Mouse (Mus musculus) stomach, embryonic 14.5 days (tissue): ENCODE data around the gene Mapkbp1. TPM values are rescaled to one million over a fixed set of nuclear protein-coding genes. Genes with fewer than 3 reads are reported as not detected.

Experiments used
- ATAC-seq: fragments of 200-750 bp; cut with Nextera tagmentation; 2 replicates; pipeline ENCODE4 v1.8.0; 2017; ENCODE audit warnings: low read depth, moderate TSS enrichment; ENCODE audit not compliant: insufficient number of reproducible peaks, insufficient read depth, low FRiP score
- H3K27ac ChIP-seq: fragments of 300-500 bp; sonication (generic); 2 replicates; pipeline ENCODE4 v1.5.1; 2014; ENCODE audit warnings: mild to moderate bottlenecking, low read length, moderate library complexity, mixed read lengths
- H3K27me3 ChIP-seq: fragments of 300-500 bp; sonication (generic); 2 replicates; pipeline ENCODE4 v1.6.1; 2014; ENCODE audit warnings: low read length, control low read depth, mixed read lengths; ENCODE audit not compliant: control insufficient read depth, insufficient read depth
- H3K36me3 ChIP-seq: fragments of 300-500 bp; sonication (generic); 2 replicates; pipeline ENCODE4 v1.6.1; 2014; ENCODE audit warnings: mild to moderate bottlenecking, control low read depth, low read length, moderate library complexity, mixed read lengths; ENCODE audit not compliant: control insufficient read depth, insufficient read depth
- H3K4me1 ChIP-seq: fragments of 300-500 bp; sonication (generic); 2 replicates; pipeline ENCODE4 v1.6.1; 2014; ENCODE audit warnings: low read length, control low read depth, mixed read lengths; ENCODE audit not compliant: control insufficient read depth, insufficient read depth
- H3K4me2 ChIP-seq: fragments of 300-500 bp; sonication (generic); replicated peaks from 2 replicates; pipeline ENCODE4 v1.6.1; 2014; ENCODE audit warnings: low read depth, low read length, control low read depth
- H3K4me3 ChIP-seq: fragments of 300-500 bp; sonication (generic); 2 replicates; pipeline ENCODE4 v1.5.1; 2014; ENCODE audit warnings: low read depth, low read length, control low read depth
- H3K9ac ChIP-seq: fragments of 300-500 bp; sonication (generic); replicated peaks from 2 replicates; pipeline ENCODE4 v1.6.1; 2014; ENCODE audit warnings: low read depth, mild to moderate bottlenecking, control low read depth, low read length, moderate library complexity, mixed read lengths
- H3K9me3 ChIP-seq: fragments of 300-500 bp; sonication (generic); 2 replicates; pipeline ENCODE4 v1.6.1; 2016; ENCODE audit warnings: low read depth, low read length, control low read depth; ENCODE audit not compliant: control insufficient read depth
- WGBS: fragments of 180-500 bp; shearing (Covaris S2); extraction: QIAGEN DNeasy Blood & Tissue Kit; methylation state at CpG from one replicate; pipeline ENCODE4 v1.1.7; 2014; 5-methylcytosine and 5-hydroxymethylcytosine counted together
- polyA plus RNA-seq: library from polyadenylated mRNA; unstranded; fragments of >200 nt; fragmentation: Nextera tagmentation; extraction: Ambion mirVana; gene quantifications from 2 replicates; pipeline ENCODE4 v1.2.1, GENCODE M21; 2014

The Mapkbp1 gene
- polyA plus RNA-seq, 1 experiment from 2014 or later = 4.8 TPM

- no peak overlapping the region for H3K4me3 ChIP-seq
- no peak overlapping the region for H3K27ac ChIP-seq
- WGBS = 95% methylated on average over 2 of the region's 2 CpGs
- H3K9me3 ChIP-seq = no peaks in the 10 kb centered on the region
- H3K27me3 ChIP-seq = no peaks in the 10 kb centered on the region
- no peak overlapping the region for H3K4me2 ChIP-seq
- no peak for ATAC-seq
- peaks cover 12% of the 10 kb centered on the region for H3K4me1 ChIP-seq
- H3K36me3 ChIP-seq = peaks cover 9% of the 10 kb centered on the region
- no peak overlapping the region for H3K9ac ChIP-seq
Observed at GRCm38 (mm10) chr2:119999731-120000130, 27.2 kb downstream of the Mapkbp1 start.

GRCm38 (mm10) chr2:120000882-120001584 lies 28.5 kb downstream of the Mapkbp1 start:
- H3K4me3 ChIP-seq = no peak overlapping the region
- no peaks in the 10 kb centered on the region for H3K9me3 ChIP-seq
- no peak for ATAC-seq
- H3K9ac ChIP-seq = no peak overlapping the region
- 0 out of 2 replicates have a peak, but pooled peaks cover 3% of the 10 kb centered on the region for H3K4me1 ChIP-seq
- H3K27me3 ChIP-seq = no peaks in the 10 kb centered on the region
- H3K27ac ChIP-seq = no peak overlapping the region
- peaks cover 9% of the 10 kb centered on the region for H3K36me3 ChIP-seq
- H3K4me2 ChIP-seq = no peak overlapping the region
- 53% methylated on average over 3 of the region's 3 CpGs for WGBS

DNA sequence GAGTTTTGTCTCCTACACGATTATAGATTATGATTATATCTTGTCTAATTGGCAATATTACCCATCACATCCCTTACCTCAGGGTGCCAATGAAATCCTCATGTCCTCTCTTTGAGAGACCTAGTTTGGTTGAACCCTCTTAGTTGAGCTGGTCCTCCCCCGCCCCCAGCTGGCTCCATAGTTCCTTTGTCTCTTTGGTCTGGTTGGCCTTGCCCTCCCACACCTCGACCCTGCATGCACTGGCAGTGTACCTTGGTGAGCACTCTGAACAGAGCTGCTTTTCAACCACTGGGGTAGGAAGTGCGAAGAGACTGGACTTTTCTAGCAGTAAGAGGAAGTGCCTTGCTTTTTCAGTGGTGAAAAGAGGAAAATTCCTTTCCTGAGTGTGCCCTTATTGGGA lies 29.5 kb downstream of the Mapkbp1 start:
- Histone ChIP-seq H3K27ac (no peak overlapping the region), H3K4me1 (no peaks in the 10 kb centered on the region), H3K4me2 (no peak overlapping the region), H3K9ac (no peak overlapping the region), H3K4me3 (no peak overlapping the region), H3K9me3 (no peaks in the 10 kb centered on the region), H3K36me3 (peaks cover 9% of the 10 kb centered on the region), H3K27me3 (no peaks in the 10 kb centered on the region)
- WGBS = 77% methylated on average over 4 of the region's 4 CpGs
- no peak for ATAC-seq

DNA sequence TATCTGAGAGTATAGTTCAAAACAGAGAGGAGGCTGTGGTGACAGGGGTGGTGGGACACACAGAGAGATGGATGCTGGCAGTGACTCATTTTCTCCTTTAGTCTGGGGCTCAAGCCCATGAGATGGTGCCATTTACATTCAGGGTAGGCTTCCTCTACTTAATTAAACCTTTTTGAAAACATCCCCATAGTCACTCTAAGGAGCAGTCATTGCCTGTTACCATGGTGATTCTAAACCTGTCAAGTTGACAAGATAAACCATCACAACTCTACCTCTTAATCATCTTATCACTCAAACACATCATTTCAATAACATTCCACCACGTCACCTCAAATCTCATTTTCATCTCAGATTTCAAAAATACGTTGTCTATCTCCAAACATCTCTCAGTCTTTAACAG lies 31.5 kb downstream of the Mapkbp1 start:
- whole genome bisulfite sequencing = 64% methylated on average over 2 of the region's 2 CpGs
- peaks cover 6% of the 10 kb centered on the region for H3K36me3 ChIP-seq
- no peak overlapping the region for H3K9ac ChIP-seq
- H3K4me2 ChIP-seq = no peak overlapping the region
- H3K4me1 ChIP-seq = no peaks in the 10 kb centered on the region
- H3K27me3 ChIP-seq = no peaks in the 10 kb centered on the region
- H3K27ac ChIP-seq = no peak overlapping the region
- H3K9me3 ChIP-seq = no peaks in the 10 kb centered on the region
- ATAC-seq = no peak
- no peak overlapping the region for H3K4me3 ChIP-seq

GRCm38 (mm10) chr2:120006696-120007095 lies 34.2 kb downstream of the Mapkbp1 start:
- Histone ChIP-seq H3K36me3 (0 out of 2 replicates have a peak, but pooled peaks cover 3% of the 10 kb centered on the region), H3K4me2 (no peak overlapping the region), H3K9ac (no peak overlapping the region), H3K4me1 (no peaks in the 10 kb centered on the region), H3K27ac (no peak overlapping the region), H3K4me3 (no peak overlapping the region), H3K9me3 (no peaks in the 10 kb centered on the region), H3K27me3 (no peaks in the 10 kb centered on the region)
- ATAC-seq = no peak
- WGBS = 91% methylated on average over 7 of the region's 7 CpGs

- H3K4me1 ChIP-seq = no peaks in the 10 kb centered on the region
- no peak overlapping the region for H3K9ac ChIP-seq
- H3K4me3 ChIP-seq = no peak overlapping the region
- no peak overlapping the region for H3K27ac ChIP-seq
- no peaks in the 10 kb centered on the region for H3K9me3 ChIP-seq
- ATAC-seq = no peak
- H3K36me3 ChIP-seq = peaks cover 7% of the 10 kb centered on the region; the same call in 1 of the 2 replicates
- no peak overlapping the region for H3K4me2 ChIP-seq
- no peaks in the 10 kb centered on the region for H3K27me3 ChIP-seq
- 72% methylated on average over 4 of the region's 4 CpGs for WGBS
Observed at GRCm38 (mm10) chr2:120007680-120008210, 35.2 kb downstream of the Mapkbp1 start.

DNA sequence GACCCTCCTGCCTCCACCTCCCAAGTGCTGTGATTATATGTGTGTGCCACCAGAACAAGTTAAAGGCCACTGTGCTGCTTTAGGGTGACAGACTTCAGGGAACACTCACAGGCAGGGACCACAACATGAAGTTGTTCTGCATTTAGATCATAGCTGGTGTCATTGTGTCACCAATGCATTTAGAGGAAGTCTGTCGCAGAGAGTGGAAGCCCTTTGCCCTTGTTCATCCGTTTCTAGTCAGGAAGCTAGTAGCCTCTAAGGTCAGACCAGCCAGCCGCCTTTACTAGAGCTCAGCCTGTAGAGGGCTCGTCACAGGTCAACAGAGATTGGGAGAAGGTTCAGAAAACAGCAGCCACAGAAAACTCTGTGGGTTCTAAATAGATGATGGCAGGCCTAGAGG lies 36.2 kb downstream of the Mapkbp1 start:
- H3K4me1 ChIP-seq = no peaks in the 10 kb centered on the region
- ATAC-seq = no peak
- H3K36me3 ChIP-seq = peaks cover 6% of the 10 kb centered on the region; the same call in 1 of the 2 replicates
- H3K27me3 ChIP-seq = no peaks in the 10 kb centered on the region
- no peaks in the 10 kb centered on the region for H3K9me3 ChIP-seq
- H3K9ac ChIP-seq = no peak overlapping the region
- 40% methylated on average over 4 of the region's 4 CpGs for WGBS
- H3K4me3 ChIP-seq = no peak overlapping the region
- no peak overlapping the region for H3K27ac ChIP-seq
- H3K4me2 ChIP-seq = no peak overlapping the region

DNA sequence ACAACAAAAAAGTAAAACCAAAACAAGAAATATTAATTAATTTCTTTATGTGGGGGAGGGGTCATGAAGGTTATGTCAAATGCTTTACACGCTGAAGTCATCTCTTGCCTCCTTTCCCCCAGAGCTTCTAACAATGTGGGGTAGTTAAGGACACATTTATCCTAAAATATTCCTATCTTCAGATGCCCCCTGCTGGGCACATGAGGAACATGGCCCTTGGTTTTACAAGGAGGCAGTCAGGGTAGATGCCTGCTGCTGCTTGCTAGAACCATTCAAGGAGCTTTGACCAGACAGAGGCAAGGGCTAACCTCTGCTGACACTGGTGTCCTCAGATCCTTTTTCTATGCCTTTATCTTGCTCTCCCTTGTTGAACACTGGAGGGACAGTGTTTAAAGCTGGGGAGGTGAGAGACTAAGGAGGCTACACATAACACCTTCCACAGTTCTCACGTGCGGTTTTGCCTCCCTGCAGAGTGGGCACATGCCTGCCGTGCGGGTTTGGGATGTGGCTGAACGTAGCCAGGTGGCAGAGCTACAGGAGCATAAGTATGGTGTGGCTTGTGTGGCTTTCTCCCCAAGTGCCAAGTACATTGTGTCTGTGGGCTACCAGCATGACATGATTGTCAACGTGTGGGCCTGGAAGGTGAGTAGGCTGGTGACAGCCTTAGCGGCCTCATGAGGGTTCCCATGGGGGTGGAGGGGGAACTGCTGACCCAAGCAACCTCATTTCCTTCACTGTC lies 39.1 kb downstream of the Mapkbp1 start:
- no peaks in the 10 kb centered on the region for H3K4me1 ChIP-seq
- no peak overlapping the region for H3K4me3 ChIP-seq
- no peak overlapping the region for H3K9ac ChIP-seq
- WGBS = 77% methylated on average over 8 of the region's 8 CpGs
- no peaks in the 10 kb centered on the region for H3K9me3 ChIP-seq
- no peak overlapping the region for H3K4me2 ChIP-seq
- ATAC-seq = 0 out of 2 replicates have a peak, but pooled peaks have one; percentile 56
- H3K36me3 ChIP-seq = peaks cover 20% of the 10 kb centered on the region; the same call in 1 of the 2 replicates
- H3K27ac ChIP-seq = no peak overlapping the region
- no peaks in the 10 kb centered on the region for H3K27me3 ChIP-seq
